Mouse (Mus musculus): Measurements from ENCODE around the gene Irak3. TPM values are rescaled to one million over a fixed set of nuclear protein-coding genes. Genes with fewer than 3 reads are reported as not detected.

Gene Irak3
- polyA plus RNA-seq, 1 experiment from 2014 or later: 1.5 TPM

DNA sequence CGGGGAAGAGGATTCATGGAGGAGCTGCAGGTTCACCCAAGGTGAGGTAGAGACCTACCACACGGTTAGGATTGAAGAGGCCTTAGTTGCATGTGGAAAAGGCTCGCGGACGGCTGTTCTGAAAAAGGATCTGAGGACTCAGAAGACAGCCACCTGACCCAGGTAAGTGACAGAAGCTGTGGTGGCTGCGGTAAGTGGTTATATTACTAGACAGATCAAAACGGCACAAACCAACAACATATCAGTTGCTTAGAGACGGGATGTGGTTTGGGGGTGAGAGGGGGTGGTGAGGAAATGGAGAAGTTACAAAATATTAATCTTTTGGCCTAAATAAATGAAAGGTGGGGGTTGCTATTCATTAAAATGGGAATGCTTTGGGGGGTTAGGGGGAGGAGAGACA is 8.7 kb downstream of the Irak3 start:
- DNase-seq (ENCODE audit: low spot score): no peak
- no peak for ATAC-seq (replicated peaks; ENCODE audit: low FRiP score, low read depth)
- Histone ChIP-seq H3K9ac (ENCODE audit: low read depth, low read length) (no peak overlapping the region), H3K4me3 (replicated peaks; ENCODE audit: low read depth, low read length) (no peak overlapping the region), H3K27me3 (ENCODE audit: insufficient read depth, low read length) (no peaks in the 10 kb centered on the region), H3K4me2 (ENCODE audit: low read length) (no peak overlapping the region), H3K27ac (no peak overlapping the region), H3K36me3 (ENCODE audit: insufficient read depth, low read length) (no peaks in the 10 kb centered on the region), H3K9me3 (replicated peaks; ENCODE audit: low read length) (no peaks in the 10 kb centered on the region), H3K4me1 (replicated peaks; ENCODE audit: insufficient read depth, low read length) (no peaks in the 10 kb centered on the region)
- TF ChIP-seq CTCF (IDR thresholded peaks at IDR 0.05; ENCODE audit: low read depth): no peak
- 94% methylated on average over 8 of the region's 8 CpGs for WGBS

DNA sequence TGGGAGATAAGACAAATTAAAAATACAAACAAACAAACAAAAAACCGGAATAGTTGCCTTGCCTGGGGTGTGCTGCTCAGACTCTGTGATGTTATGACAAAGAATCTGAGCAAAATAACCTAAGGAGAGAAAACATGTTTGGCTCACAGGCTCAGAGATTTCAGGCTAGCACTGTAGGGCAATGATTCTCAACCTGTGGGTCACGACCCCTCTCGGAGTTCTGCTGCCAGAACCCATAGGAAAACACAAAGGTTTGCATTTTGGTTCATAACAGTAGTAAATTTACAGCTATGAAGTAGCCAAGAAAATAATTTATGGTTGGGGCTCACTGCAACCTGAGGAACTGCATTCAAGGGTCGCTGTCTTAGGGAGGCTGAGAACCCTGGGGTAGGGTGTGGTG is 9.7 kb downstream of the Irak3 start:
- Histone ChIP-seq H3K36me3 (ENCODE audit: insufficient read depth, low read length) (no peaks in the 10 kb centered on the region), H3K9ac (ENCODE audit: low read depth, low read length) (no peak overlapping the region), H3K27me3 (ENCODE audit: insufficient read depth, low read length) (no peaks in the 10 kb centered on the region), H3K4me2 (ENCODE audit: low read length) (no peak overlapping the region), H3K27ac (no peak overlapping the region), H3K9me3 (replicated peaks; ENCODE audit: low read length) (no peaks in the 10 kb centered on the region), H3K4me1 (replicated peaks; ENCODE audit: insufficient read depth, low read length) (no peaks in the 10 kb centered on the region), H3K4me3 (replicated peaks; ENCODE audit: low read depth, low read length) (no peak overlapping the region)
- DNase-seq (ENCODE audit: low spot score) (no peak), ATAC-seq (replicated peaks; ENCODE audit: low FRiP score, low read depth) (no peak)
- TF ChIP-seq CTCF (IDR thresholded peaks at IDR 0.05; ENCODE audit: low read depth): no peak
- WGBS: 72% methylated on average over 4 of the region's 4 CpGs

DNA sequence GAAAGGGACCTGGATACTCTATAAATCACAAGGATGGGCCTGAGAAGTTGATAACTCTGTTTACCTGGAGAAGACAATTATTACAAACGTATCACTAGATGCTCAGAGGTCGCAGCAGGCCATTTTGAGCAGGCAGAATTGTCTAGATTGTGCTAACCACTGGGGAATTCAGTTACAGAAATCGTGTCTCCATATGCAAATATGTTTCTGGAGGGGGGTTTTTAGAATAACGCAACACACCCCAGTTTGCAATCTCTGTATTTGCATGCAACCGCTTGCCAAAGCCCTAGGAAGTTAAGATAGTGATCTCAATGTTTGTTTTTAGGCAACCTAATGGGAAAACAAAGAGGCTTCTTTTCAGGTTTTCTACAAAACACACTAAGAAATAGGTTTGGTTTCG is 10.8 kb downstream of the Irak3 start:
- H3K36me3 ChIP-seq (ENCODE audit: insufficient read depth, low read length): no peaks in the 10 kb centered on the region
- H3K27ac ChIP-seq: no peak overlapping the region
- H3K4me1 ChIP-seq (replicated peaks; ENCODE audit: insufficient read depth, low read length): no peaks in the 10 kb centered on the region
- H3K4me3 ChIP-seq (replicated peaks; ENCODE audit: low read depth, low read length): no peak overlapping the region
- H3K9ac ChIP-seq (ENCODE audit: low read depth, low read length): no peak overlapping the region
- H3K9me3 ChIP-seq (replicated peaks; ENCODE audit: low read length): 0 out of 2 replicates have a peak, but pooled peaks cover under 1% of the 10 kb centered on the region
- H3K27me3 ChIP-seq (ENCODE audit: insufficient read depth, low read length): no peaks in the 10 kb centered on the region
- no peak overlapping the region for H3K4me2 ChIP-seq (ENCODE audit: low read length)
- no peak for TF ChIP-seq CTCF (IDR thresholded peaks at IDR 0.05; ENCODE audit: low read depth)
- ATAC-seq (replicated peaks; ENCODE audit: low FRiP score, low read depth) (no peak), DNase-seq (ENCODE audit: low spot score) (no peak)
- 91% methylated on average over 6 of the region's 6 CpGs for WGBS

DNA sequence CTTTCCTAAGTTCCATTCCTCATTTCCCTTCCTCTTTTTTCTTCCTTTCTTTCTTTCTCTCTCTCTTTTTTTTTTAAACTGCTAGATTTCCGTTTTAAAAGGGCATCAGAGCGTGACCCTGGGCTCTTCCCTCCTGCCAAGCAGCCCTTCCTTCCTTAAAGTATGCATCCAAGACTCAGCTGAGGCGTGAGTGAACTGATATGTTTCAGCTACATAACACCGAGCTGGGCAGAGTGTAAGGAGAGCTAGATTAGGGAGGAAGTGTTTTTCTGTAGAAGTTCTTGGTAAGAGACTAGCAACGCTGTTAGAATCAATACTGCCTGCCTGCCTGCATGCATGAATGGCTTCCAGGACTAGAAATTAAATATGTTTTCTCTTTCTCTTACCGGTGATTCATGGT is 12.1 kb downstream of the Irak3 start:
- H3K4me3 ChIP-seq (replicated peaks; ENCODE audit: low read depth, low read length): no peak overlapping the region
- peak; percentile 74 for DNase-seq (ENCODE audit: low spot score)
- no peak for ATAC-seq (replicated peaks; ENCODE audit: low FRiP score, low read depth)
- no peaks in the 10 kb centered on the region for H3K27me3 ChIP-seq (ENCODE audit: insufficient read depth, low read length)
- H3K27ac ChIP-seq: no peak overlapping the region
- no peaks in the 10 kb centered on the region for H3K36me3 ChIP-seq (ENCODE audit: insufficient read depth, low read length)
- H3K4me2 ChIP-seq (ENCODE audit: low read length): 0 out of 2 replicates have a peak overlapping the region, but pooled peaks have one; percentile 9
- WGBS: 10% methylated on average over 6 of the region's 6 CpGs
- no peaks in the 10 kb centered on the region for H3K4me1 ChIP-seq (replicated peaks; ENCODE audit: insufficient read depth, low read length)
- 0 out of 2 replicates have a peak, but pooled peaks cover 2% of the 10 kb centered on the region for H3K9me3 ChIP-seq (replicated peaks; ENCODE audit: low read length)
- no peak for TF ChIP-seq CTCF (IDR thresholded peaks at IDR 0.05; ENCODE audit: low read depth)
- H3K9ac ChIP-seq (ENCODE audit: low read depth, low read length): no peak overlapping the region

DNA sequence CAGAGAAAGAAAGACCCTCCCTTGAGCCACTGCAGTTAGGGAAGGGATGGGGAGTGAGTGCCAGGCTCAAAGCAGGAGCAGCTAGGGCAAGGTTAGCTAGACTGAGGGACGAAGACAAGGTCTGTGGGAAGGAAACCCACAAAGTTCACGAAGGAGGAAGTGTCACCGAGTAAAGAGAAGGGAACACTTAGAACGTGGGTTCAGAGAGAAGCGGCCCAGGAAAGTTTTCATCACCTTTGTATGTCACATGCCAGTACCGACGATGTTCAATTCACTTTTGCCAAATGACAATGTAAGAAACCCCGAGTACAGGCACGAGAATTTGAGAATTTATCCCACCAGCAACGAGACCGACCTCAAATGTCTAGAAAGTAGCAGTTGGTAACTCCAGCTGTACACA is 12.7 kb downstream of the Irak3 start:
- H3K9ac ChIP-seq (ENCODE audit: low read depth, low read length): no peak overlapping the region
- DNase-seq (ENCODE audit: low spot score): no peak
- ATAC-seq (replicated peaks; ENCODE audit: low FRiP score, low read depth): no peak
- H3K4me3 ChIP-seq (replicated peaks; ENCODE audit: low read depth, low read length): no peak overlapping the region
- H3K27me3 ChIP-seq (ENCODE audit: insufficient read depth, low read length): no peaks in the 10 kb centered on the region
- H3K9me3 ChIP-seq (replicated peaks; ENCODE audit: low read length): 0 out of 2 replicates have a peak, but pooled peaks cover 2% of the 10 kb centered on the region
- H3K4me1 ChIP-seq (replicated peaks; ENCODE audit: insufficient read depth, low read length): no peaks in the 10 kb centered on the region
- WGBS: 41% methylated on average over 11 of the region's 11 CpGs
- H3K36me3 ChIP-seq (ENCODE audit: insufficient read depth, low read length): no peaks in the 10 kb centered on the region
- TF ChIP-seq CTCF (IDR thresholded peaks at IDR 0.05; ENCODE audit: low read depth): no peak
- no peak overlapping the region for H3K27ac ChIP-seq
- 0 out of 2 replicates have a peak overlapping the region, but pooled peaks have one; percentile 9 for H3K4me2 ChIP-seq (ENCODE audit: low read length)

DNA sequence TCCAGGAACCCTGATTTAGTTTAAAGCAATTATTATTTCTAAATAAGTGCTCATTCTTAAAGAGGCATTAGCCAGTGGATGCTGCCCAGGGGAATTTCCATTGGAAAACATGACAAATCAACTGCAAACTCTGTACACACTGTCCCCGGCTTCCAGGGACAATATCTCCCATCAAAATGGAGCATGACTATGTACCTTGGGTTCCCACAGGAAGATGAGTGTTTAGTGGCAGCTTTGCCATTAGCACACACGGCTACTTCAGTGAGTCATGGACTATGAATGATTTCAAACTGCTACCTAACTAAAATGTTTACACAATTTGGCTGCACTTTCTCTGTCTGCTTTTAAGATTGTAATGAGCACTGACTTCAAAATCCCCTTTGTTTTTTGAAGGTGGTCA is 13.4 kb downstream of the Irak3 start:
- Histone ChIP-seq H3K36me3 (ENCODE audit: insufficient read depth, low read length) (no peaks in the 10 kb centered on the region), H3K4me3 (replicated peaks; ENCODE audit: low read depth, low read length) (no peak overlapping the region), H3K27me3 (ENCODE audit: insufficient read depth, low read length) (no peaks in the 10 kb centered on the region), H3K27ac (no peak overlapping the region), H3K4me1 (replicated peaks; ENCODE audit: insufficient read depth, low read length) (no peaks in the 10 kb centered on the region), H3K9ac (ENCODE audit: low read depth, low read length) (no peak overlapping the region), H3K9me3 (replicated peaks; ENCODE audit: low read length) (0 out of 2 replicates have a peak, but pooled peaks cover 2% of the 10 kb centered on the region), H3K4me2 (ENCODE audit: low read length) (no peak overlapping the region)
- 69% methylated on average over 2 of the region's 2 CpGs for WGBS
- TF ChIP-seq CTCF (IDR thresholded peaks at IDR 0.05; ENCODE audit: low read depth): no peak
- ATAC-seq (replicated peaks; ENCODE audit: low FRiP score, low read depth): no peak
- DNase-seq (ENCODE audit: low spot score): no peak

DNA sequence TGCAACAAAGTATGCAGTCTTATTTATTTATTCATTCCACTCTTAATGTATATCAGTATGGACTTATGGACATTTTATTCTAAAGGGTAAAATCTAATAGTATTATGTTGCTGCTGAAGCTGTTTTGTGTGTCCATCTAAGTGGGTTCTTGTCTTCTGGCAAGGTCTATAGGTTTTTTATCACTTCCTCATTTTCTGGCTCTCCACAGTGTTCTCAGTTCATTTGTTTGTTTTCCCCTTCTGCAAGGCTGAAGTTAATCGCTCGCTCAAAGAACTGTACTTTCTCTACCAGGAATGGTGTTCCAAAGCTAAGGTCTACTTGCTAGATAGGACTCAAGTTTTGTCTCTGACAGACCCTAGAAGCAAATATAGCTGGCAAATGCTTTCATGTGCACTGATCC is 18.6 kb downstream of the Irak3 start:
- Histone ChIP-seq H3K27me3 (ENCODE audit: insufficient read depth, low read length) (no peaks in the 10 kb centered on the region), H3K36me3 (ENCODE audit: insufficient read depth, low read length) (no peaks in the 10 kb centered on the region), H3K9ac (ENCODE audit: low read depth, low read length) (no peak overlapping the region), H3K27ac (no peak overlapping the region), H3K4me3 (replicated peaks; ENCODE audit: low read depth, low read length) (no peak overlapping the region), H3K4me2 (ENCODE audit: low read length) (no peak overlapping the region), H3K9me3 (replicated peaks; ENCODE audit: low read length) (0 out of 2 replicates have a peak, but pooled peaks cover 2% of the 10 kb centered on the region), H3K4me1 (replicated peaks; ENCODE audit: insufficient read depth, low read length) (no peaks in the 10 kb centered on the region)
- ATAC-seq (replicated peaks; ENCODE audit: low FRiP score, low read depth): no peak
- 80% methylated on average over 2 of the region's 2 CpGs for WGBS
- no peak for DNase-seq (ENCODE audit: low spot score)
- no peak for TF ChIP-seq CTCF (IDR thresholded peaks at IDR 0.05; ENCODE audit: low read depth)
